Mouse (Mus musculus): ENCODE data around the gene Chrm2. TPM values are rescaled to one million over a fixed set of nuclear protein-coding genes. Genes with fewer than 3 reads are reported as not detected.
A peak's percentile ranks its signal among the peaks of the same experiment; 100 is the strongest.

The Chrm2 gene
- total RNA-seq, 4 experiments from 2014 or later = 74.3 to 94.1 (median 86.7) TPM

DNA sequence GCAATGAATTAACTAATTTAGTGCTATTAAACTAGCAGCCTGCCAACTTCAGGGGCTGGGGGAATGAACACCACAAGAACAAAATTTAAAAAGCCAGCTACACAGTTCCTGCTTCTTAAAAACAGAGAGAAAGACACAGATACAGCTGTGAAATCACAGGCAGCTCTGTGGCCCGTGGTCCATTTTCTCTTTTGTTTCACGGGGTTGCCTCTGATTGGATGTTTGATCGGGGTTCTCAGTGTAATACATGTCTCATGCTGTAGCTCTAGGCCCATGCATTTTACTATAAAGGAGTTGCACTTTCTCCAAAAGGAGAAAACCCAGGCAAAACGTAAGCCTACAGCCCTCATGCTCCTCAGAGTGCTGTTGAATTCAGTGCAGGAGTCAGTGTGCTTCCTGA, 128.6 kb downstream of the Chrm2 start:
- no peak for DNase-seq (ENCODE audit: low spot score)

DNA sequence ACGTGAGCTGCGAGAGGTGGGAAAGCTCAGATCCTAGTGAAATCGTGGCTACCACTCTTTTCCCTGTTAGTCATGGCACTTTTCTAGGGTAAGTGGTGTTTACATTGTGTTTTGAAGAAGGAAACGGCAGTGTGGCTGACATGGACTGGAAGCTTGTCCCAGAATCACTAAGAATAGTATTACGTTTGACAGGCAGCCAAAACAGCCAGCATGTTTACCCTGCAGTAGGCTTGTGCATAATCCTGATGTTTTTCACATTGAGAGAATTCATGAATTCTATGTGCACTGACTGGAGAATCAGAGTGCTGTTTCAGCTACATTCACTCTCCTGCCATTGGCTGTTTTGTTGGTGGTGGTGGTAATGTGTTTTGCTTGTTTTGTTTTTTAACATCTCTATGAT, 129.4 kb downstream of the Chrm2 start:
- no peak for DNase-seq (ENCODE audit: low spot score)

DNA sequence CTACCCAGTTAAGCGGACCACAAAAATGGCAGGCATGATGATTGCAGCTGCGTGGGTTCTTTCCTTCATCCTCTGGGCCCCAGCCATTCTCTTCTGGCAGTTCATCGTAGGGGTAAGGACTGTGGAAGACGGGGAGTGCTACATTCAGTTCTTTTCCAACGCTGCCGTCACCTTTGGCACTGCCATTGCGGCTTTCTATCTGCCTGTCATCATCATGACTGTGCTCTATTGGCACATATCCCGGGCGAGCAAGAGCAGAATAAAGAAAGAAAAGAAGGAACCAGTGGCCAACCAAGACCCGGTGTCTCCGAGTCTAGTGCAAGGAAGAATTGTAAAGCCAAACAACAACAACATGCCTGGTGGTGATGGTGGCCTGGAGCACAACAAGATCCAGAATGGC, 135.7 kb downstream of the Chrm2 start:
- DNase-seq (ENCODE audit: low spot score) = no peak

DNA sequence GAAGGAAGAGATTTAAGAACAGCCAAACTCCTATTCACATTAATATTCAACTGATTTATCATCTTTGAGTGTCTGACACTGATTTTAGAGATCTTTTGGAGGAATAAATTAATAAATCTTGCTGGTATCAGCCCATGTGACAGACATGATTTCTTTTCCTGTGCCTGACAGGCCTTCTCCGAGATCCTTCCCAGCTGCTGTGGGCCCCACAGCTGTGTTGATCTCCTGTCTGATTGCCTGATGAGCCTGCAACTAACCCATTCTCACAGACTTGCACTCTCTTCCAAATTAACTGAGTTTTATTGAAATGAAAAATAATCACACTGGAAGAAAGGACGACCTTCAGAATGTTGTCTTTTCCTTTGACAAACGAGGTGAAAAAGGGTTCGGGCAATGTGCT, 140.6 kb downstream of the Chrm2 start:
- DNase-seq (ENCODE audit: low spot score) = no peak

DNA sequence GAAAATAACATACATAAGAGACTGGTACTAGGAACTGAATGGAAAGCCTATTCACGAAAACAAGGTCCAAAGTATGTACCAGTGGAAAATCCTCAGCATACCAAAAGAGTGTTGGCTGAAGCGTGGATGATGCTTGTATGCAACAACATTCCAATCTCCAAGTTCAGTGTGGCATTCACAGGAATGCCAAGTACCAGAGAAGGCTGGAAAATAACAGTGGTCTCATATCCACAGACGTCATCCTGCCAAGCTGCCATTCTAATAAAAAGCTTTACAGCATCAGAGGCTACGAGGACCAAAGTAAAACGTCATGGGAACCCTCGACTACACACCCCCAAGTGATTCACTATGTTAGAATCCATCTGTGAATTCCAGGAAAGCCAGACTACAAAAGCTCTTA, 153.4 kb downstream of the Chrm2 start:
- DNase-seq (ENCODE audit: low spot score) = no peak

DNA sequence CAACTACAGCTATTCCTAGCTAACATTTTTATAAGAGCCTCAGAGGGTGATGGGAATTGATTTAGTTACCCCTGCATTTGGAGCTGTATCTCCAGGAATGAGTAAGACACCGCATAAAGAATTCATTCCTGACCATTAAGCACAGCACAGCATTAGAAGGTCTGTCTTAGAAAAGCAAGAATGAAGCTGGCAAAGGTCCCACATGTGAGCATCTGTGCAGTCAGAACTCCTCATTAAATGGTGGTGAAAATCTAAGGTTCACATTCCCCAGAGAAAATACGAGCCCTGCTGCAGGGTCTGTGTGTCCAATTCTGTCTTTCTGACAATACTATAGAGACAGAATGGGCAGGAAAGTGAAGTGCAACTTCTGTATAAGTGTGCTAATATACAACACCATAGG, 179.0 kb downstream of the Chrm2 start:
- no peak for DNase-seq (ENCODE audit: low spot score)

Small RNAs within 50 kb of the gene (microRNA-seq; reads per million reads assigned to microRNA genes)
- 293 reads per million, percentile 72 among the genes with 10 or more reads in this experiment for gene Mir490

Data from heart, adult 8-10 months (tissue).